11 mouse cellular contexts compared by ENCODE assay signal in genomic region chr11:85719766-85720165, GRCm38 (mm10).
DNase-seq lines count a peak whose midpoint lies in the region; ATAC-seq and TF ChIP-seq lines count a peak whose summit lies in the region.
"Had no signal": no experiment of that assay in that cellular context is flagged by ENCODE, and none has a peak within 500 bp of the region (broad histone marks: within the 10 kb centered on the region; RNA-seq: fewer than 3 reads in every experiment).

No protein-coding gene starts in this region.

- no peak for DNase-seq in cerebellum, adult 9-11 months
- DNase-seq in left cerebral cortex, postnatal 25 days (ENCODE audit: low spot score in 2 of 2), result no peak
- no peak for DNase-seq in ovary, adult 18-20 months (ENCODE audit: low spot score)
- DNase-seq: cerebellum, adult 9-10 months had no signal

- no peak overlapping the region for H3K9ac ChIP-seq in intestine, embryonic 15.5 days
- H3K9ac ChIP-seq in intestine, postnatal 0 days (ENCODE audit: low read depth, low read length), result no peak overlapping the region
- peak overlapping the region; percentile 21; the same call in 1 of the 2 replicates for H3K9ac ChIP-seq in heart, embryonic 13.5 days
- no peak overlapping the region for H3K9ac ChIP-seq in lung, embryonic 16.5 days (ENCODE audit: low read length)
- H3K9ac ChIP-seq: limb, embryonic 13.5 days had no signal

- no peak overlapping the region for H3K4me3 ChIP-seq in intestine, embryonic 15.5 days (replicated peaks)
- H3K4me3 ChIP-seq in intestine, postnatal 0 days (ENCODE audit: low read depth, low read length), result no peak overlapping the region
- no peak overlapping the region for H3K4me3 ChIP-seq in brown adipose tissue, adult 24 weeks (ENCODE audit: insufficient read depth, low read depth, low read length)
- no peak overlapping the region for H3K4me3 ChIP-seq in heart, embryonic 13.5 days
- peak overlapping the region; percentile 20 for H3K4me3 ChIP-seq in lung, embryonic 16.5 days (ENCODE audit: low read length)
- H3K4me3 ChIP-seq: limb, embryonic 13.5 days had no signal

- H3K4me1 ChIP-seq in intestine, embryonic 15.5 days (replicated peaks), result 0 out of 2 replicates have a peak, but pooled peaks cover 6% of the 10 kb centered on the region
- peaks cover 3% of the 10 kb centered on the region; the same call in 1 of the 2 replicates for H3K4me1 ChIP-seq in intestine, postnatal 0 days (replicated peaks; ENCODE audit: control insufficient read depth, insufficient read depth, low read length)
- H3K4me1 ChIP-seq in brown adipose tissue, adult 24 weeks (ENCODE audit: control insufficient read depth, insufficient read depth, insufficient read length, low read length), result peaks cover 9% of the 10 kb centered on the region; the same call in 1 of the 2 replicates
- H3K4me1 ChIP-seq in heart, embryonic 13.5 days, result peaks cover 35% of the 10 kb centered on the region
- H3K4me1 ChIP-seq in lung, embryonic 16.5 days (replicated peaks; ENCODE audit: control insufficient read depth, insufficient read depth, low read length), result peaks cover 17% of the 10 kb centered on the region

- no peak for TF ChIP-seq CTCF in intestine, postnatal 0 days (IDR thresholded peaks at IDR 0.05; ENCODE audit: low read depth)

- 28% methylated on average over 7 of the region's 7 CpGs for WGBS in intestine, embryonic 15.5 days
- WGBS in intestine, postnatal 0 days, result 39% methylated on average over 7 of the region's 7 CpGs
- WGBS in heart, embryonic 13.5 days, result 13% methylated on average over 7 of the region's 7 CpGs
- WGBS in lung, embryonic 16.5 days, result 31% methylated on average over 7 of the region's 7 CpGs

- intact Hi-C loops in left cerebral cortex, postnatal 25 days (cut with DNase I), result no loop called here

- H3K36me3 ChIP-seq in intestine, embryonic 15.5 days, result no peaks in the 10 kb centered on the region
- no peaks in the 10 kb centered on the region for H3K36me3 ChIP-seq in intestine, postnatal 0 days (ENCODE audit: control insufficient read depth, insufficient read depth)
- no peaks in the 10 kb centered on the region for H3K36me3 ChIP-seq in heart, embryonic 13.5 days
- H3K36me3 ChIP-seq in lung, embryonic 16.5 days (ENCODE audit: control insufficient read depth, insufficient read depth, low read length), result no peaks in the 10 kb centered on the region
- H3K36me3 ChIP-seq: limb, embryonic 13.5 days had no signal

- peaks cover 17% of the 10 kb centered on the region for H3K27me3 ChIP-seq in intestine, embryonic 15.5 days (replicated peaks)
- 0 out of 2 replicates have a peak, but pooled peaks cover 6% of the 10 kb centered on the region for H3K27me3 ChIP-seq in intestine, postnatal 0 days (replicated peaks; ENCODE audit: control insufficient read depth, insufficient read depth, low read length)
- peaks cover 25% of the 10 kb centered on the region for H3K27me3 ChIP-seq in heart, embryonic 13.5 days (replicated peaks)
- H3K27me3 ChIP-seq in lung, embryonic 16.5 days (ENCODE audit: control insufficient read depth, insufficient read depth, low read depth, low read length), result no peaks in the 10 kb centered on the region

- H3K9me3 ChIP-seq in intestine, embryonic 15.5 days, result no peaks in the 10 kb centered on the region
- H3K9me3 ChIP-seq in intestine, postnatal 0 days (ENCODE audit: control insufficient read depth), result no peaks in the 10 kb centered on the region
- H3K9me3 ChIP-seq in heart, embryonic 13.5 days, result no peaks in the 10 kb centered on the region
- H3K9me3 ChIP-seq in lung, embryonic 16.5 days (ENCODE audit: control insufficient read depth, low read length), result no peaks in the 10 kb centered on the region
- H3K9me3 ChIP-seq: limb, embryonic 13.5 days had no signal

- H3K4me2 ChIP-seq in intestine, embryonic 15.5 days (replicated peaks), result no peak overlapping the region
- H3K4me2 ChIP-seq in intestine, postnatal 0 days (replicated peaks; ENCODE audit: low read depth), result no peak overlapping the region
- H3K4me2 ChIP-seq in heart, embryonic 13.5 days, result peak overlapping the region; percentile 6; the same call in 1 of the 2 replicates
- H3K4me2 ChIP-seq in lung, embryonic 16.5 days (ENCODE audit: low read depth, low read length), result peak overlapping the region; percentile 31
- H3K4me2 ChIP-seq: limb, embryonic 13.5 days had no signal

- H3K27ac ChIP-seq in intestine, embryonic 15.5 days, result peak overlapping the region; percentile 2; the same call in 1 of the 2 replicates
- H3K27ac ChIP-seq in intestine, postnatal 0 days (ENCODE audit: low read depth, low read length), result no peak overlapping the region
- H3K27ac ChIP-seq in brown adipose tissue, adult 24 weeks (replicated peaks; ENCODE audit: low read depth, low read length), result 0 out of 2 replicates have a peak overlapping the region, but pooled peaks have one; percentile 9
- peak overlapping the region; percentile 55 for H3K27ac ChIP-seq in heart, embryonic 13.5 days (replicated peaks)
- peak overlapping the region; percentile 98 for H3K27ac ChIP-seq in lung, embryonic 16.5 days (ENCODE audit: low read length)
- H3K27ac ChIP-seq: hindbrain, postnatal 0 days; limb, embryonic 13.5 days had no signal

- ATAC-seq in intestine, embryonic 15.5 days, result no peak
- no peak for ATAC-seq in intestine, postnatal 0 days
- ATAC-seq in heart, embryonic 13.5 days (ENCODE audit: extremely low read depth, insufficient number of reproducible peaks, low FRiP score, low TSS enrichment), result no peak
- ATAC-seq in lung, embryonic 16.5 days (ENCODE audit: low read depth), result peak; percentile 91
- ATAC-seq: hindbrain, postnatal 0 days had no signal

Comparison
In these comparisons a context has a peak if more than half of its experiments do, and no peak if none do; other contexts are left out.
1. H3K4me2 ChIP-seq: peak in heart, embryonic 13.5 days (single experiment) and lung, embryonic 16.5 days (single experiment); none in intestine, embryonic 15.5 days (single experiment) and intestine, postnatal 0 days (single experiment).